Mouse (Mus musculus) fibroblast of lung, adult 2 months (primary cell): Measurements from ENCODE around the gene A930009A15Rik.

Experiments
- DNase-seq: peaks from one replicate; pipeline ENCODE4 v3.0.0-alpha.2; 2011; ENCODE audit warnings: low read depth

The A930009A15Rik gene

GRCm38 (mm10) chr10:115581971-115582370 lies 12.2 kb downstream of the A930009A15Rik start:
- DNase-seq, result no peak

- no peak for DNase-seq
Observed at GRCm38 (mm10) chr10:115583071-115583470, 13.3 kb downstream of the A930009A15Rik start.

GRCm38 (mm10) chr10:115584656-115585055 lies 14.9 kb downstream of the A930009A15Rik start:
- no peak for DNase-seq

- DNase-seq, result no peak
Observed at GRCm38 (mm10) chr10:115585491-115586245, 15.9 kb downstream of the A930009A15Rik start.

GRCm38 (mm10) chr10:115586246-115587231 lies 16.8 kb downstream of the A930009A15Rik start:
- no peak for DNase-seq

- DNase-seq, result no peak
Observed at GRCm38 (mm10) chr10:115587301-115587969, 17.6 kb downstream of the A930009A15Rik start, which contains the start of gene Lgr5. Gene Lgr5 (minus strand): TSS chr10:115587780.

- no peak for DNase-seq
Observed at GRCm38 (mm10) chr10:115587979-115588378, 18.2 kb downstream of the A930009A15Rik start.

GRCm38 (mm10) chr10:115593221-115593620 lies 23.4 kb downstream of the A930009A15Rik start:
- peak; percentile 78 for DNase-seq

GRCm38 (mm10) chr10:115593651-115594050 lies 23.9 kb downstream of the A930009A15Rik start:
- DNase-seq, result no peak

GRCm38 (mm10) chr10:115595748-115596147 lies 26.0 kb downstream of the A930009A15Rik start:
- no peak for DNase-seq

- DNase-seq, result peak; percentile 14
Observed at GRCm38 (mm10) chr10:115617456-115618287, 47.9 kb downstream of the A930009A15Rik start.

GRCm38 (mm10) chr10:115618288-115618856 lies 48.6 kb downstream of the A930009A15Rik start:
- DNase-seq, result no peak

GRCm38 (mm10) chr10:115623481-115623880 lies 53.7 kb downstream of the A930009A15Rik start:
- DNase-seq, result no peak

- no peak for DNase-seq
Observed at GRCm38 (mm10) chr10:115623956-115624671, 54.3 kb downstream of the A930009A15Rik start.

GRCm38 (mm10) chr10:115624957-115625356 lies 55.2 kb downstream of the A930009A15Rik start:
- DNase-seq, result no peak

GRCm38 (mm10) chr10:115626678-115627077 lies 56.9 kb downstream of the A930009A15Rik start:
- peak; percentile 10 for DNase-seq
